Mouse (Mus musculus): Measurements from ENCODE around the gene Atp6v0a1.
A peak's percentile ranks its signal among the peaks of the same experiment; 100 is the strongest.

Gene Atp6v0a1

GRCm38 (mm10) chr11:101060126-101060525 is 50.9 kb downstream of the Atp6v0a1 start:
- peak in 1 of 2 experiments; percentile 34 for DNase-seq (ENCODE audit: low spot score in 2 of 2)

GRCm38 (mm10) chr11:101061049-101061448 is 51.8 kb downstream of the Atp6v0a1 start:
- peak in 1 of 2 experiments; percentile 11 for DNase-seq (ENCODE audit: low spot score in 2 of 2)

- DNase-seq (ENCODE audit: low spot score in 2 of 2) = peak in 1 of 2 experiments; percentile 35
These were observed 53.1 kb downstream of the Atp6v0a1 start for GRCm38 (mm10) chr11:101062165-101062884.

- no peak for DNase-seq (ENCODE audit: low spot score in 2 of 2)
These were observed 53.9 kb downstream of the Atp6v0a1 start for GRCm38 (mm10) chr11:101062971-101063675.

DNA sequence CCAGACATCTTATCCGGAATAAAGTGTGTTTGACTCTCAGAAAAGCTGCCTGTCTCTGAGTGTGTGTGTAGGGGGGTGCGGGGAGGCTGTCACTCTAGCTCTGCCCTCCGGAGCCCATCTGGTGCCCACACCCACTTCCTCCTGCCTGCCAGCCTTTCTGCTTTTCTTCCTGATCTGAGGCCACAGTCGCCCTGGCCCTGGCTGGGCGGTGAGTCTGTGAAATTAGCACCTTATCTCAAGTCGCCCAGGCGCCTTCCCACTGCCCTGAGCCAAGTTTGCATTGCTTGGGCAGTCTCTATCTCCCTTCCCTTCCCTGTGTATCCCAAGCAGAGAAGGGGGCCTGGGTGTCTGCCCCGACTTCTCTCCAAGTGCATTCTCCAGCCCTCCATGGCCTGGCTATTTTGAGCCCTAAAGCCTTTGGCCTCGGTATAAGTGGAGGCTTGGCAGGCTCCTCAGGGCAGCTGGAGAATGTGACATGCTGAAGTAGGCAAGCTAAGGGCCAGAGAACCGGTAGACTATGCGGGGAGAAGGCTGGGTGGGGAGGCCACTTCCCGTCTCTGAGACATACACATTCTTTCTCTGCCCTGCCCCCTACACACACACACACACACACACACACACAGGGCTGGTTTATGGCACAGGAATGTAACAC is 54.5 kb downstream of the Atp6v0a1 start:
- DNase-seq (ENCODE audit: low spot score in 2 of 2) = peak; percentile 79 to 93

- peak in 1 of 2 experiments; percentile 46 for DNase-seq (ENCODE audit: low spot score in 2 of 2)
These were observed 55.2 kb downstream of the Atp6v0a1 start for GRCm38 (mm10) chr11:101064462-101064861.

GRCm38 (mm10) chr11:101065002-101065401 is 55.8 kb downstream of the Atp6v0a1 start:
- DNase-seq (ENCODE audit: low spot score in 2 of 2) = no peak

DNA sequence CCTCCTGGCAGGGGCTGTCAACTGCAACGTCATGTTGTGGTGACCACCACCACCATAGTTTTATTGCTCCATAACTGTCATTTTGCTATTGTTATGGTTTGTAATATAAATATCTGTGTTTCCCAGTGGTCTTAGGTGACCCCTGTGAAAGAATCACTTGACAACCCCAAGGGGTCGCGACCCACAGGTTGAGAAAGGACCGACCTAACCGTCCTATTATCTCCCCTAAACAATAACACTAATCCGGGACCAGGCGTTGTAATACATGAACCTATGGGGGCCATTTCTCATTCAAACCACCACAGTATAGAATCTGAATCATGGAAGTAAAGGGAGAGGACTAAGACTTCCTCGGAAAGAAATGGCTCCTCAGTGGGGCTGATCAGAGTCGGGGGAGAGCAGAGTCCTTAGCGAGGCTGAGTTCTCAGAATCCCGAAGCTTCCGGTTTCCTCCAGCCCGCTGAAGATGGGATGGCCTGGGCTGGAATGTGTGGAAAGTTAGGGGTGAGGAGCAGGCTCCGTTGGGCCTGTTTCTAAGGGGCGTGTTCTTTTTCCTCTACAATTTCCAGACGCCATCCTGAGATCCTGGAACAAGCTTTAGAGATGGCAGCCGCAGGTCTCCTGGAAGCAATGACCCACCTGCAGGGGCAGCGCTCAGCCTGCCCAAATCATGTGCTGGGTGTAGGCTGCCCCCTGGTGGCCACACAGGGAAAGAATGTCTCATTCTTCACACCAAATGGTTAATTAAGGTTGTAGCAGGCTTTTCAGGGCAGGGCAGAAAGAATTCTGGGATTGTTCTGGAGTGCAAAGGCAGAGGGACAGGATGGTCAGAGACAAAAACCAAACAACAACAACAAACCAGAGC is 57.5 kb downstream of the Atp6v0a1 start:
- DNase-seq (ENCODE audit: low spot score in 2 of 2) = peak; percentile 87 to 91

DNA sequence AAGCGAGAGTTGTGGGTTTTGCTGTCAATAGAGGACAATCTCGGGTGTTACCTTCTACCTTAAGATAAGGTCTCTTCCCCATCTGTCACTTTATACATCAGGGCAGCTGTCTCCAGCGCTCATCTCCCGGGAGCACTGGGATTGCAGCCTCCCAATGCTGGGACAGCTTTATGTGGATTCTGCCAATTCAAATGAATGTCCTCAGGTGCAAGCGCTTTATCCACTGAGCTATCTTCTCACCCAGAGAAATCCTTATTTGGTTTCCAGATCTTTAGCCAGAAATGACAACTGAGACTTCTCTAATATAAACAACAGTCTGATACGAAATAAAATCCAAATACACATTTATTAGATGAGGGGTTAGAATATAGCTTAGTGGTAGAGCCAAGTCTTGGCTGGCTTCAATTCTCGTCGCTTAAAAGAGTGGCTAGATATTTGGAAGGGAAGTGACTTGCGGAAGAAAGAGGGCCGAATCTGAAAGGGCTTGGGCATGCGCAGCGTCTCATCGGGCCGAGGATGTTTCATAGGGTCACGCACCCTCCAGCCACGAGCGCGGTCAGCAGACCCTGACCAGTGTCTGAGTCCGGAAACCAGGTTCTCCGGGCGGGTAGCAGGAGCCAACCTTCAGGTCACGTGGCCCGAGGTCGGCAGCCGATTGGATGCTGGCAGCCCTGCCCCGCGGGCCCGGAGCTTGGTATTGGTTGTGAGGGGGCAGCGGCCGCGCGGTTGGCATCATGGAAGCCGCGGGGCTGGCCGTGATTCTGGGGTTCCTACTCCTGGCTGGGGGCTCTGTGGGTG is 60.3 kb downstream of the Atp6v0a1 start, which contains the start of gene Naglu:
Gene Naglu, plus strand, starts transcription at position 622 of the 798 bp plus-strand sequence.
- DNase-seq (ENCODE audit: low spot score in 2 of 2) = peak; percentile 91 to 97

DNA sequence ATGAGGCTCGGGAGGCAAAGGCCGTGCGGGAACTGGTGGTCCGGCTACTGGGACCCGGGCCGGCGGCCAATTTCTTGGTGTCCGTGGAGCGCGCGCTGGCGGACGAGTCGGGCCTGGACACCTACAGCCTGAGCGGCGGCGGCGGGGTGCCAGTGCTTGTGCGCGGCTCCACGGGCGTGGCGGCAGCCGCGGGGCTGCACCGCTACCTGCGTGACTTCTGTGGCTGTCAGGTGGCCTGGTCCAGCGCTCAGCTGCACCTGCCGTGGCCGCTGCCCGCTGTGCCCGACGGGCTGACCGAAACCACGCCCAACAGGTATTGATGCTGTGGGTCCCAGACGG is 60.9 kb downstream of the Atp6v0a1 start:
- DNase-seq (ENCODE audit: low spot score in 2 of 2) = no peak

- DNase-seq (ENCODE audit: low spot score in 2 of 2) = no peak
These were observed 61.7 kb downstream of the Atp6v0a1 start for GRCm38 (mm10) chr11:101070987-101071386.

GRCm38 (mm10) chr11:101071810-101072428 is 62.7 kb downstream of the Atp6v0a1 start:
- DNase-seq (ENCODE audit: low spot score in 2 of 2) = no peak

GRCm38 (mm10) chr11:101078121-101078520 is 68.9 kb downstream of the Atp6v0a1 start, which contains the start of gene Hsd17b1:
TSS of gene Hsd17b1 (plus strand) at chr11:101078411.
- DNase-seq (ENCODE audit: low spot score in 2 of 2) = no peak

DNA sequence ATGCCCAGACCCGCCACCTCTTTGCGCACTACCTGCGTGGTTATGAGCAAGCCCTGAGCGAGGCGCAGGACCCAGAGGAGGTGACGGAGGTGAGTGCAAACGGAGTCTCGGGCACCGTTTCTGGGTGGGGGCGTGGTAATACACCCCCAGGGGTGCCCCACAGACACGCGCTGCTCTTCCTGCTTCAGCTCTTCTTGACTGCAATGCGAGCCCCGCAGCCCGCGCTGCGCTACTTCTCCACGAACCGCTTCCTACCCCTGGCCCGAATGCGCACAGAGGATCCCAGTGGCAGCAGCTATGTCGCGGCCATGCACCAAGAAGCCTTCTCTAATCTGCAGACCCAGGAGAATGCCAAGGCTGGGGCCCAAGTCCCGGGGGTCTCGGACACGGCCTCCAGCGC is 70.5 kb downstream of the Atp6v0a1 start:
- DNase-seq (ENCODE audit: low spot score in 2 of 2) = no peak

DNA sequence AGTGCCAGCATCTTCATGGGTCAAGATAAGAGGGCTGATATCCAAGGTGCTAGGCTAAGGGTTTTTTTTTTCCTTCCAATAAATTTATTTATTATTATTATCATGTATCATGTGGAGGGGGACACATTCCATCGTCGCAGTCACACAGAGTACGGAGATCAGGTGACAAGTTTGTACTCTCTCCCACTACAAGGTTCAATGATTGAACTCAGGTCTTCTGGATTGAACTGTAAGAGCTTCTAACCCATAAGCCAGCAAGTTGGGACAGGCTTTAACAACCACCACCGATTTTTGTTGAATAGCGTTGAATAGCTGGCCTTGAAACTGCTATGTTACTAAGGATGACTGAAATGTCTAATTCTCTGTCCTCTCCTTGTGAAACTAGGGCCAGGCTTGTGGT is 71.2 kb downstream of the Atp6v0a1 start:
- no peak for DNase-seq (ENCODE audit: low spot score in 2 of 2)

DNA sequence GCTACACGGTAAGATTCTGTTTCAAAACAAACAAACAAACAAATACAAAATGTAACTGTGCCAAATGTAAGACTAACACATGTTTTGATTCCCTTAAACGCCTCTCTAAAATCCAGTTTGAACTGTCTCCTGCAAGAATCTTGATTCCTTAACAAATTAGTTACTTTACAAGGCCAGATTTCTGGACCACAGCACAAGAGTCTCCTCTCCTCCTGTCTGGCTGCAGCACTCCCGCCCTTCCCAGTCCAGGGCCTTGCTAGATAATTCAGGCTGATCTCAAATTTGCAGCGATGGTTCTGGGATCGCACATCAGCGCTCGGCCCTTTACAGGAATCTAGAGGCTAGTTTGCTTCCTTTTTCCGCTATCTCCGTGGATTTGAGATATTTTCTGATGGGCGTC is 72.4 kb downstream of the Atp6v0a1 start:
- no peak for DNase-seq (ENCODE audit: low spot score in 2 of 2)

- DNase-seq (ENCODE audit: low spot score in 2 of 2) = peak; percentile 83
These were observed 73.2 kb downstream of the Atp6v0a1 start, which contains the start of gene Coasy for GRCm38 (mm10) chr11:101082208-101083082. TSS of gene Coasy (plus strand) at chr11:101082565.

DNA sequence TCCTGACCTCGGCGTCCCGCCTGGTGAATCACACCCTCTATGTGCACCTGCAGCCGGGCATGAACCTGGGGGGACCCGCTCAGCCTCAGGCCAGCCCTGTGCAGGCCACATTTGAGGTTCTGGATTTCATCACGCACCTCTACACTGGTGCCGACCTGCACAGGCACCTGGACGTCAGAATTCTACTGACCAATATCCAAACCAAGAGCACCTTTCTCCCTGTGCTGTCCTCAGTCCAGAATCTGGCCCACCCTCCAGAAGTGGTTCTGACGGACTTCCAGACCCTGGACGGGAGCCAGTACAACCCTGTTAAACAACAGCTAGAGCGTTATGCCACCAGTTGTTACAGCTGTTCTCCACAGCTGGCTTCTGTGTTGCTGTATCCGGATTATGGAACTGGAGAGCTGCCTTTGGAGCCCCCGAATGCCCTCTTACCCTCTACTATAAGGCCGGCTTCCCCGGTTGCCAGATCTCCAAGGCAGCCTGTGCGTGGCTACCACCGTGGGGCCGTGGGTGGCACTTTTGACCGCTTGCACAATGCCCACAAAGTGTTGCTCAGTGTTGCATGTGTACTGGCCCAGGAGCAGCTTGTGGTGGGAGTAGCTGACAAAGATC is 73.9 kb downstream of the Atp6v0a1 start:
- DNase-seq (ENCODE audit: low spot score in 2 of 2) = peak in 1 of 2 experiments; percentile 22

GRCm38 (mm10) chr11:101084246-101084645 is 75.0 kb downstream of the Atp6v0a1 start:
- DNase-seq (ENCODE audit: low spot score in 2 of 2) = no peak
